Mouse (Mus musculus) erythroblast, embryonic 14.5 days (primary cell): Measurements from ENCODE around the gene Fer. TPM values are rescaled to one million over a fixed set of nuclear protein-coding genes. Genes with fewer than 3 reads are reported as not detected.

ENCODE experiments used
- H3K27me3 ChIP-seq: 2 replicates; pipeline ENCODE4 v1.6.1; 2012; ENCODE audit warnings: inconsistent platforms; ENCODE audit not compliant: control insufficient read depth
- H3K36me3 ChIP-seq: 2 replicates; pipeline ENCODE4 v1.6.1; 2012; ENCODE audit warnings: mild to moderate bottlenecking, inconsistent platforms; ENCODE audit not compliant: control insufficient read depth
- H3K4me1 ChIP-seq: 2 replicates; pipeline ENCODE4 v1.6.1; 2012; ENCODE audit warnings: inconsistent platforms; ENCODE audit not compliant: control insufficient read depth
- H3K4me3 ChIP-seq: replicated peaks from 2 replicates; pipeline ENCODE3; 2012; ENCODE audit warnings: moderate library complexity, mild to moderate bottlenecking, inconsistent platforms
- H3K9me3 ChIP-seq: 2 replicates; pipeline ENCODE4 v1.6.1; 2012; ENCODE audit warnings: low read length, inconsistent platforms, mixed read lengths; ENCODE audit not compliant: control insufficient read depth
- GATA1 ChIP-seq: IDR thresholded peaks from 2 replicates; pipeline ENCODE4 v1.6.1; 2012; ENCODE audit warnings: low read length, inconsistent platforms, mixed read lengths
- TAL1 ChIP-seq: IDR thresholded peaks from 3 replicates; pipeline ENCODE4 v1.6.1; 2012; ENCODE audit warnings: low read length, inconsistent platforms, mixed read lengths
- polyA plus RNA-seq: library from polyadenylated mRNA; stranded (reverse); fragments of >175 nt; gene quantifications from 2 replicates; pipeline ENCODE4 v1.2.3, GENCODE M21; 2012

Fer gene
- polyA plus RNA-seq, 1 experiment = 0.16 TPM

DNA sequence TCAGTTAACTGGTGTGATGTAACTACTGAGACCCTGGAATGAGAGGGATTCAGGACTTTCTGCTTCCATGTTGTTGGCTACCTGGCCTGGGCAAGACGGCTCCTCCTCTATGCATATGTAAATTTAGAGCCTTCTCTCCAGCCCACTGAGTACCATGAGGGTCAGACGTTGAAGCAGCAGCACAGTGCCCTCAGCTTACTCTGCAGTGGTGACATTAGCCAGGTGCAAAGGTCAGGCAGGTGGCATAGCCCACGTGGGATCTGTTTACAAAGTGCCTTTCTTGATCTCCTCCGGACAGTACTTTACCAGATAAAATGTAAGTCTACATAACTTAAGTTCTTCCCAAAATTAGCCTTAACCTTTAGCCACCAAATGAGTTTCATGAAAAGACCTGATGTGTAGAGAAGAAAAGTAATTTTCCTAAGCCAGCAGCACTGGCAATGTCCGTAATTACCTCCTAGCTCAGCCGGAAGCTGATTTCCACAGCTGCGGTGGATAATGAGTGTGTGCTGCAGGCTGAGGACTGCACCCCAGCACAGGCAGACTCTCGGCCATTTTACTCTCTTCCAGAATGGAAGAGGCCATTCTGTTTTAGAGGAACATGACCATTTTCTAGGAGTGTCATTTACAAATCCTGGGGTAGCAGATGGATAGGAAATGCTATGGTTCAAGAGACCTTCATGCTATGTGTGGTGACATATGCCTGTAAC, 273.2 kb downstream of the Fer start:
- no peaks in the 10 kb centered on the region for H3K4me1 ChIP-seq

GRCm38 (mm10) chr17:64138036-64138717, 275.3 kb downstream of the Fer start:
- peaks cover 17% of the 10 kb centered on the region for H3K36me3 ChIP-seq
- no peaks in the 10 kb centered on the region for H3K9me3 ChIP-seq
- no peaks in the 10 kb centered on the region for H3K4me1 ChIP-seq

More for the DNA sequence above, 273.2 kb downstream of the Fer start:
- TF ChIP-seq TAL1 (no peak), GATA1 (no peak)
- Histone ChIP-seq H3K36me3 (peaks cover 17% of the 10 kb centered on the region), H3K27me3 (no peaks in the 10 kb centered on the region), H3K9me3 (no peaks in the 10 kb centered on the region), H3K4me3 (no peak overlapping the region)

DNA sequence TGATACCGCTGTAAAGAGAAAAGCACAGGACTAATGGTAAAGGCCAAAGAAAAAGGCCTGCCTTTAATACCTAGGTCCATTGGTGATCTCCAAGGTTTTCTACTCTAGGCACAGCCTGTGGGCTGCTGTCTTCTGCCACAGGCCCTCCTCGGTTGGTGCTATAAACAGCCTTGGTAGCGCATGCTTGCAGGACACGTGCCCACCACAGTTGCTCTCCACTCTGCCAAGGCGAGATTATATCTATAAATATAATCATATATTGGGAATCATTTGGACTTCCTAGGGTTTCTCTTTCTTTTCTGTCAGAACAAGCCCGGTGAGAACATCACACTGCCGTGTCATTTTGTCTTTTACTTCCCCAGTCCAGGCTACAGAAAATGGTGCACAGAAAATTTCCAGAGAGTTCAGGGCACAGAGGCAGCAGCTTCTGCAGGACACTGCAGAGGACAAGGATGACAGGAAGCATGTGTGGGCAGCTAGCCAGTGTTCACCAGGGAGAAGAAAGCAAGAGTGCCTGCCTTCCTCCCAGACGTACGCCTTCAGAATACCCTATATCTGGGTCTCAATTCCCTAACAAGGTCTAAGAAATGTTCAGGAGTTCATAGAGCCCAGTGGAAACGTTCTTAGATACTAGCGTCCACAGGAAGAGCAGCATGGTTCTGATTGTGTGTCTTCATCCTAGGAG, 276.5 kb downstream of the Fer start:
- Histone ChIP-seq H3K36me3 (peaks cover 17% of the 10 kb centered on the region), H3K4me3 (no peak overlapping the region), H3K4me1 (no peaks in the 10 kb centered on the region), H3K27me3 (no peaks in the 10 kb centered on the region), H3K9me3 (no peaks in the 10 kb centered on the region)
- TF ChIP-seq GATA1 (no peak), TAL1 (no peak)

More at GRCm38 (mm10) chr17:64138036-64138717, 275.3 kb downstream of the Fer start:
- no peak for TF ChIP-seq TAL1
- no peak for TF ChIP-seq GATA1
- Histone ChIP-seq H3K4me3 (no peak overlapping the region), H3K27me3 (no peaks in the 10 kb centered on the region)

GRCm38 (mm10) chr17:64140063-64140850, 277.4 kb downstream of the Fer start:
- TF ChIP-seq TAL1 (no peak), GATA1 (no peak)
- Histone ChIP-seq H3K4me3 (no peak overlapping the region), H3K4me1 (no peaks in the 10 kb centered on the region), H3K36me3 (peaks cover 17% of the 10 kb centered on the region), H3K27me3 (no peaks in the 10 kb centered on the region), H3K9me3 (no peaks in the 10 kb centered on the region)

- TF ChIP-seq GATA1 = no peak
- TF ChIP-seq TAL1 = no peak
- H3K4me3 ChIP-seq = no peak overlapping the region
- no peaks in the 10 kb centered on the region for H3K27me3 ChIP-seq
- H3K36me3 ChIP-seq = peaks cover 17% of the 10 kb centered on the region
- no peaks in the 10 kb centered on the region for H3K9me3 ChIP-seq
- no peaks in the 10 kb centered on the region for H3K4me1 ChIP-seq
Measured at GRCm38 (mm10) chr17:64141856-64142255, 279.0 kb downstream of the Fer start.

DNA sequence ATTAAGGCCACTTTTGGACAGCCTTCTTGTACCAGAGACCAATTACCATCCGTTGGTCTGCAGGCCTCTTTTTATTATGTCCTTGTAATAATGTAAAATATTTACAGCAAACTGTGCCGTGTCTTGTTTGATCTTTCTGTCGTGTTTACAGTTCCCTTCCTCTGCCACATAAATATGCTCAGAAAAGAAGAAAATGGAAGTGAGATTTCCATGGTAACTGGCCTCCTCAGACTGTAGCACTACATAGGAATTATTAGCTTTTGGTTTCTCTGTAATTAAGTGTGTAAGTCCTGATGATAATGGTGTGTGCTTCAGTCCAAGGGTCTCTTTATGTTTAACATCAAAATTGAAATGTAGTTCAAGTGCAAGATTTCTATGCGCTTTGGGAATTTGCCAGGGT, 283.5 kb downstream of the Fer start:
- Histone ChIP-seq H3K27me3 (no peaks in the 10 kb centered on the region), H3K4me3 (no peak overlapping the region), H3K36me3 (no peaks in the 10 kb centered on the region), H3K4me1 (no peaks in the 10 kb centered on the region), H3K9me3 (no peaks in the 10 kb centered on the region)
- TF ChIP-seq TAL1 (no peak), GATA1 (no peak)

DNA sequence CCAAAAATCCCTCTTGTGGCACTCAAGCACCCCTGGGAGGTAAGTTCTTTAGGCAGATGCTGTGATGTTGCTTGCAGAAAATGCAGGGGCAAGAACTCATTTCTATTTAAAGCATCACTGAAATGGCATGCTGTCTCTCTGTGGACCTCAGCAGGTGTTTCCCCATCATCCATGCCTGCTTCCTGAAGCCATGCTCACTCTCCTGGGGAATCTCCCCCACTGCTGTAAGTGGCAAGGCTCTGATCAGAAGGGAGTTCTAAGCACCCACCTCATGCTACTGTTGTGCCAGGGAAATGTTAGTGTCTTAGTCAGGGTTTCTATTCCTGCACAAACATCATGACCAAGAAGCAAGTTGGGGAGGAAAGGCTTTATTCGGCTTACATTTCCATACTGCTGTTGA, 287.9 kb downstream of the Fer start:
- Histone ChIP-seq H3K4me3 (no peak overlapping the region), H3K36me3 (no peaks in the 10 kb centered on the region), H3K9me3 (no peaks in the 10 kb centered on the region), H3K4me1 (no peaks in the 10 kb centered on the region), H3K27me3 (no peaks in the 10 kb centered on the region)
- TF ChIP-seq GATA1 (no peak), TAL1 (no peak)

GRCm38 (mm10) chr17:64167731-64168130, 304.9 kb downstream of the Fer start:
- TF ChIP-seq TAL1 (no peak), GATA1 (no peak)

More at GRCm38 (mm10) chr17:64167731-64168130, 304.9 kb downstream of the Fer start:
- Histone ChIP-seq H3K27me3 (no peaks in the 10 kb centered on the region), H3K9me3 (no peaks in the 10 kb centered on the region), H3K36me3 (no peaks in the 10 kb centered on the region), H3K4me3 (no peak overlapping the region), H3K4me1 (no peaks in the 10 kb centered on the region)
